Mouse (Mus musculus): ENCODE measurements around the gene Arnt2. TPM values are rescaled to one million over a fixed set of nuclear protein-coding genes. Genes with fewer than 3 reads are reported as not detected.

The Arnt2 gene
- polyA plus RNA-seq, 1 experiment from 2014 or later, result 3.4 TPM

Other genes starting within 250 kb of the Arnt2 start
- gene Gm2115, start 118.8 kb upstream of the Arnt2 start, polyA plus RNA-seq (2015; fragmentation: Nextera tagmentation; extraction: Ambion mirVana), result 0.29 and 0.44 TPM in 2 replicates
- 5.7 and 6.2 TPM in 2 replicates for gene Fah, start 196.5 kb upstream of the Arnt2 start, polyA plus RNA-seq (2015; fragmentation: Nextera tagmentation; extraction: Ambion mirVana)

Measured in heart, embryonic 13.5 days (tissue).